Mouse (Mus musculus): ENCODE results near the gene Col4a2. TPM values are rescaled to one million over a fixed set of nuclear protein-coding genes. Genes with fewer than 3 reads are reported as not detected.
"Not testable (repeated sequence)": the region's sequence is repeated elsewhere in the genome, so short reads cannot be mapped to it uniquely, and the experiment has no call there.

Col4a2 gene
- polyA plus RNA-seq, 1 experiment = 77.1 TPM

GRCm38 (mm10) chr8:11481876-11482275, 169.3 kb downstream of the Col4a2 start:
- TF ChIP-seq CTCF (IDR thresholded peaks at IDR 0.05; ENCODE audit: borderline replicate concordance, extremely low read depth, insufficient read depth, insufficient read length) (no peak), POLR2A (IDR thresholded peaks at IDR 0.05; ENCODE audit: borderline replicate concordance, extremely low read depth, insufficient read depth, insufficient read length, poor library complexity, severe bottlenecking) (no peak)
- DNase-seq (ENCODE audit: low read depth) = no peak

DNA sequence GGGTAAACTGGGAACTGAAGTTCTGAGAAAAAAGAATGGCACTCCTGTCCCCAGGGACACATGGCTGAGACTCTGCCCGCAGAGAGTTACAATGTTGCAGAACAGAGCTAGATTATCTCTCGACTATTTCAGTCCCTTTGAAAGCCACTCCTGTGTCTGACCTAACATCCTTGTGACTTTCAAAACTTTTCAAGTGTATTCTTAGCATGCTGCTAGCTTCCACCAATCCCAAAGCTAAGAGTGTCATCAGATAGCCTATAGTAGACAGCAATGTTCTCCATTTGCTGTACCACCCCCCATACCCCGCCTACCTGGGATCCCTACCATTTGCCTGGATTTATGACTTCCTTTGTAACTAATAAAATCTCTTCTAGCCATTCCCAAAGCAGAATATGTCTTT, 169.9 kb downstream of the Col4a2 start:
- no peak for DNase-seq (ENCODE audit: low read depth)
- TF ChIP-seq CTCF (IDR thresholded peaks at IDR 0.05; ENCODE audit: borderline replicate concordance, extremely low read depth, insufficient read depth, insufficient read length) = no peak
- TF ChIP-seq POLR2A (IDR thresholded peaks at IDR 0.05; ENCODE audit: borderline replicate concordance, extremely low read depth, insufficient read depth, insufficient read length, poor library complexity, severe bottlenecking) = no peak

- peak; percentile 79 for DNase-seq (ENCODE audit: low read depth)
- TF ChIP-seq CTCF (IDR thresholded peaks at IDR 0.05; ENCODE audit: borderline replicate concordance, extremely low read depth, insufficient read depth, insufficient read length) (peak; percentile 88), POLR2A (IDR thresholded peaks at IDR 0.05; ENCODE audit: borderline replicate concordance, extremely low read depth, insufficient read depth, insufficient read length, poor library complexity, severe bottlenecking) (no peak)
Measured at GRCm38 (mm10) chr8:11486142-11486541, 173.5 kb downstream of the Col4a2 start.

GRCm38 (mm10) chr8:11487229-11487628, 174.6 kb downstream of the Col4a2 start:
- no peak for DNase-seq (ENCODE audit: low read depth)
- no peak for TF ChIP-seq POLR2A (IDR thresholded peaks at IDR 0.05; ENCODE audit: borderline replicate concordance, extremely low read depth, insufficient read depth, insufficient read length, poor library complexity, severe bottlenecking)

DNA sequence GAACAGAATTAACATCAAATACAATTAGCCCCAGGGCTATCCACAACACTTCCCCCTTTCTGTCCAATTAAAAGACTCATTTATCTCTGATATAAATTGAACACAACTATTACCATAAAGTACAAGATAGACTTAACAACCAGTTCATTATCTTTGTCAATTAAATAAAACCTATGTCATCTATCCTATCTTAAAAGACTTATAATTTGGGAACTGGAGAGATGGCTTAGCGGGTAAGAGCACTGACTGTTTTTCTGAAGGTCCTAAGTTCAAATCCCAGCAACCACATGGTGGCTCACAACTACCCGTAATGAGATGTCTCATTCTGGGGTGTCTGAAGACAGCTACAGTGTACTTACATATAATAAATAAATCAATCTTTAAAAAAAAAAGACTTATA, 179.7 kb downstream of the Col4a2 start:
- DNase-seq (ENCODE audit: low read depth) = not testable (repeated sequence)

GRCm38 (mm10) chr8:11497017-11497990, 184.7 kb downstream of the Col4a2 start, which contains the start of gene Naxd:
TSS of gene Naxd (plus strand) at chr8:11497506.
- peak; percentile 97 for DNase-seq (ENCODE audit: low read depth)
- no peak for TF ChIP-seq CTCF (IDR thresholded peaks at IDR 0.05; ENCODE audit: borderline replicate concordance, extremely low read depth, insufficient read depth, insufficient read length)
- TF ChIP-seq POLR2A (IDR thresholded peaks at IDR 0.05; ENCODE audit: borderline replicate concordance, extremely low read depth, insufficient read depth, insufficient read length, poor library complexity, severe bottlenecking) = peak; percentile 56; the same call in 1 of the 2 replicates

DNA sequence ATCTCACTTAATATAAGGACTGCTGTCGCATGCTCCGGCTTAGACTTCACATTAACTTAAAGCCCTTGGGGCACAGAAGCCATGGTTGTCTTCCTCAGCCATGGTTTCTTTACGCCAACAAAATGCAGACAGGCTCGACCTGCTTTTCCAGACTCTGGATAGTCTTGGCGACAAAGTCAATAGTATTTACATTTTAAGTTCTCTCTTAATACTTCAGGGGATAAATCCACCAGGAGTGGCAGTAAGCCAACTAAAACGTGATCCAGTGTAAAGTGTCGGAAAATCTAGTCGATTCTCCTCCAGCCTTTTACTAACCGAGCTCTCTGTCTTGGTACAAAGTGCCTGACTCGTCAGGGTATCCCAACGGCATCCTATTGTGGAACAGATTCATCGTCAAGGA, 185.7 kb downstream of the Col4a2 start:
- TF ChIP-seq POLR2A (IDR thresholded peaks at IDR 0.05; ENCODE audit: borderline replicate concordance, extremely low read depth, insufficient read depth, insufficient read length, poor library complexity, severe bottlenecking) (no peak), CTCF (IDR thresholded peaks at IDR 0.05; ENCODE audit: borderline replicate concordance, extremely low read depth, insufficient read depth, insufficient read length) (no peak)
- DNase-seq (ENCODE audit: low read depth) = no peak

Other genes with a start within 250 kb of the Col4a2 start
- gene Col4a1, start within 50 bp of the Col4a2 start, polyA plus RNA-seq (2012; rRNA removed) = 117 and 191 TPM in 2 replicates
- gene Rab20, start 165.9 kb downstream of the Col4a2 start, polyA plus RNA-seq (2012; rRNA removed) = 0.55 and 0.85 TPM in 2 replicates
- gene Naxd, start 184.7 kb downstream of the Col4a2 start, polyA plus RNA-seq (2012; rRNA removed) = 126 and 165 TPM in 2 replicates
- gene Cars2, start 238.0 kb downstream of the Col4a2 start, polyA plus RNA-seq (2012; rRNA removed) = 44.1 and 54.9 TPM in 2 replicates
- 57.3 and 69.9 TPM in 2 replicates for gene Ing1, start 242.8 kb downstream of the Col4a2 start, polyA plus RNA-seq (2012; rRNA removed)

Data from brain, embryonic 14.5 days (tissue).